ENCODE assay signal across 11 mouse cellular contexts in the genomic region with DNA sequence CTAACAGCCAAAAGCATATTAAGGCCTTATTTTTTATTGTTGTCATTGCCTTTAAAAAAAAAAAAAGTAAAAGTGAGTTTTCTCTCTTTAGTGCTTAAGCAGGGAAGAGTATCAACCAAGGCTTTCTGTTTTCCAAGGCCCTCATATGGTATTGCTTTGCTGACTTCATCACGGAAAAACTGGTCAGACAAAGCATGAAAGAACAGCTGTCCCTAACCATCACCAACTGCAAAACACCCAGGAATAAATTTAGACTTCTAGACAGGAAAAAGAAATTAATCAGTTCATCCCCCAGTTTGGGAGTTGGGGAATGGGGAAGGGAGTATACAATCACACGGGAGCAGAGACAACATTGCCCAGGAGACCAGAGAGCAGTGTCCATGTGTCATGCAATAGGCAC.
"Had no signal": no experiment of that assay in that cellular context is flagged by ENCODE, and none has a peak within 500 bp of the region (broad histone marks: within the 10 kb centered on the region; RNA-seq: fewer than 3 reads in every experiment).

No protein-coding gene starts in this region.

- H3K4me1 ChIP-seq: liver, embryonic 15.5 days; midbrain, embryonic 13.5 days; neural tube, embryonic 15.5 days had no signal

- DNase-seq: kidney, postnatal 36 days; lung, adult 2 months; lung, postnatal 36 days; right cerebral cortex, adult 18-20 months; right cerebral cortex, postnatal 25 days; thymus, postnatal 36 days had no signal

- H3K4me3 ChIP-seq: liver, embryonic 15.5 days; midbrain, embryonic 13.5 days; neural tube, embryonic 15.5 days had no signal

- ATAC-seq: lung, postnatal 0 days; midbrain, embryonic 13.5 days had no signal

- H3K9ac ChIP-seq: liver, embryonic 15.5 days; midbrain, embryonic 13.5 days; neural tube, embryonic 15.5 days had no signal

- H3K27ac ChIP-seq: liver, embryonic 15.5 days; midbrain, embryonic 13.5 days; neural tube, embryonic 15.5 days had no signal

- H3K4me2 ChIP-seq: liver, embryonic 11.5 days; liver, embryonic 15.5 days; midbrain, embryonic 13.5 days; neural tube, embryonic 15.5 days had no signal

- H3K9me3 ChIP-seq: liver, embryonic 15.5 days; midbrain, embryonic 13.5 days; neural tube, embryonic 15.5 days had no signal

- H3K36me3 ChIP-seq: liver, embryonic 15.5 days; midbrain, embryonic 13.5 days; neural tube, embryonic 15.5 days had no signal

- H3K27me3 ChIP-seq: liver, embryonic 15.5 days; midbrain, embryonic 13.5 days; neural tube, embryonic 15.5 days had no signal
